Mouse (Mus musculus) Muller cell, postnatal 12 days (primary cell): ENCODE measurements around the gene Tcf7l1.
A peak's percentile ranks its signal among the peaks of the same experiment; 100 is the strongest.

ENCODE experiments used
- DNase-seq: peaks from one replicate; pipeline ENCODE4 v3.0.0-alpha.2; 2015; ENCODE audit errors: inconsistent ontology term

Gene Tcf7l1

DNA sequence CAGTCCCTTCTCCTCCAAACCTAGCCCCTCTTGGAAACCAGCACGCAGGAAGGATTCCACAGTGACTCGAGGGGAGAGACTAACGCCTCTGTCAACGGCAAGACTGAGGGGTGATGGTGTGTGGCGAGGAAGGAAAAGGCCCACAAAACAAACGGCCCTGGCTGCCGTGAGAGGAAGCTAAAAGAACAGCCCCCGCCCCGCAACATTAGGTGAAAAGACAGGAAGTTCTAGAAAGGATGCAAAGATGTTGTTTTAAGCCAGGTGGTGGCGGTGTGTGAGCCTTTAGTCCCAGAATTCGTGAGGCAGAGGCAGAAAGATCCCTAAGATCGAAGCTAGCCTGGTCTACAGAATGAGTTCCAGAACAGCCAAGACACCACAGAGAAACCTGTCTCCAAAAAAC, 43.3 kb downstream of the Tcf7l1 start:
- DNase-seq: no peak

DNA sequence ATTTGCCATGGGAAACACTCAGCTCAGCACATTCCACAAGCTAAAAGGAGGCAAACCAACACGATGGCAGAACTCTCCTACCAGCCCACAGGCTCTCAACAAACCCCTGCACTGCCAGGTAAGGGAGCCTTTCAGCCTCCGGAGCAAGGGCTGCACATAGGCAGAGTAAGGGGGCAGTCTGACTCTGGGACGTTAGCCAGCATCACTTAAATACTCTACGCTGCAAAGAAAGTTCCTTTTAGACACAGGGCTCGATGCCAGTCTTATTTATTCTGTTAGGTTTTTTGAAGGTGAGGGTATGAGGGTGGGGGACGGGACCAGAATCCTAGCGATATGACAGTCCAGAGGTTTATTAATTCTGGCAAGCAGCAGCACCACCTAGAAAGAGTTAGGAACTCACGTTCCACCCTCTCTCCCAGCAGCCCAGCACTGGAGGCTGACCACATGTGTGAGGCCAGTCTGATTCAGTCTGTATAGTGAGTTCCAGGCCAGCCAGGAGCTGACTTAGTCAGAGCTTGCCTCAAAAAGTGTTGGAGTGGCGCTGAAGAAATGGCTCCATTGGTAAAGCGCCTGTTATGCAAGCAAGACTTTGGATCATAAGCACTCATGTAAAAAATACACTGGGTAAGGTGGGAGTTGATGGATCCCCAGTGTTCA, 44.8 kb downstream of the Tcf7l1 start:
- no peak for DNase-seq

DNA sequence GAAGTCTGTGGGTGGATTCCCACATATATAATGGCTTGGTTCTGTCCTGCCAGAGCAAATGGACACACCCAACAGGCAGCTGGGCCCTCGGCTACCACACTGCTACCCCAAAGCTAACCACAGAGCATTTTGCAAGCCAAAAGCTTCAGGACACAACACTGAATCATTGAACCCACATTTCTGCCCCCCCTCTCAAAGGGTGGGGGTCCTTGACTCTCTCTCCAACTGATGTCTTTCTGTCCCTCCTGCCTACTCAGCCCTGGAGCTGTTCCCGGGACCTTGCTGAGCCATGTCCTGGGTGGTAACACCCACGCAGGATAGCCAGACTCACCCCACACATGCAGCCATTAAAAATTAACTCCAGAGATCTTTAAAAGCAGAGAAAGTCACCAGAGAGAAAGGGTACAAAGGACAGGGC, 45.4 kb downstream of the Tcf7l1 start:
- DNase-seq: peak; percentile 81

DNA sequence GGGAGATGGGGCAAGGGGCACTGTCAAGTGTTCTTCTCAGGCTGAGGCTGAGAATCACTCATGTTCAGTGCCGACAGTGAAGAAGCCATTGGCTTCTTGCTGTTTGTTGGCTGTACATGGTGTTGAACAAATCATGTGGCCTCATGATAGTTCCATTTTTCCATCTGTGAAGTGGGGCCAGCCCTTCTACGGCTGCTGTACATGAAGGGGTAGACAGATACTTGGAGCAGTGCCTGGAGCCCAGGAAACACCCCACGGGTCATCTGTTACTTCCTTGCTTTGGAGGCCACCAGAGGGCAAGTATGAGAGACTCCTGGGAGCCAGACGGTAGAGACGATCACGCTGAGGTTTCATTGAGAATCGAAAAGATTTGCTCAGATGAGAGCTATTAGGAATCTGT, 46.7 kb downstream of the Tcf7l1 start:
- no peak for DNase-seq

DNA sequence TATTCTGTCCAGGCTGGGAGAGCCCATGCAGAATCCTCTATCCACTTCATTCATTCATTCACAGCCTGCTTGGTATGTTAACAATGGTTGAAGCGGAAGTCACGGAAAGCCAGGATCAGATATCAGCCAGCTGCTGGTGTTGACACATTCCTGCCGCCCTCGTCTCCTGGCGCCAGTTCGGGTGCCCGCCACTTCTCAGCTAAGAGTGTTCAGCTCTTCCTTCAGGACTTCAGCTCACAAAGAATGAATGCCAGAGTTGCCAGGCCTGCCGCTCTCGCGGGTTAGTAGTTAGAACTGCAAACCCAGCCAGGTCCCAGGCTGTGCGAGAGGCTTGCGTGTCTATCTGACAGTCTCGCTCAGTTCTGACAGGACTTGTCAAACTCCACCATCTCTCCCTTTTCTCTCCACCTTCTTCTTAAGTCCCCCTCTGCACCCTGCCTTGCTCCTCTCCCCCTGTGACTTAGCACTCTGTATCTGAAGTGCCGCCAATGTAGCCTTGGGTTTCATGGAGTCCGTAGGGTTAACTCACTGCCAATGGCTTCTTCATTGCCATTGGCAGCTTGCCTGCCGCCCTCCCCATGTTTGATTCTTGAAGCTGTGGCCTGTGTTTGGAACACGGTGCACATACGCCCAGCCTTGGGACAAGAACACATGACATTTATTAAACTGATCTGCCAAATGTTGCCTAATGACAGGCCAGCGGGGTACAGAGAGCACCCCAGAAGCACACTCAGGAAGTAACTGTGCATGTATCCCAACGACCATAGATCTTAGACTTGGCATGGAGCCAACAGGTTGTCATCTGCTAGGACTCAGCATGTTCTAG, 48.2 kb downstream of the Tcf7l1 start:
- peak; percentile 87 for DNase-seq

DNA sequence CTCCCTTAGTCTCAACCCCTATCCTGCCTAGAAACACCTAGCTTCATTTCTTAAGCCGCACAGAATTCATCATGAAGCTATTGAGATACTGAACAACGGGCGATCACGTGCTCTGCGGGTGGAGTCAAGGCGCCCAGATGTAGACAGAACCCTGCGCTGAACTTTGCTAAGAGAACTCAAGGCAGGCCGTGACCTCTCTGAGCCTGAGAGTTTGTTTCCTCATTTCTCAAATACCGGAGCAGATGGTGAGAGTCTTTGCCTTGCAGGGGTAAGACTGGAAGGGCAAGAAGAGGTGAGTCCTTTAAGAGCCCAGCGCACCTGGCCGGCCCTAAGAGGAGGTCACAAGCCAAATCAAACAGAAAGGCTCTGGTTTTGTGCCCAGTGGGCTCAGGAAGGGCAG, 52.2 kb downstream of the Tcf7l1 start:
- DNase-seq: no peak

DNA sequence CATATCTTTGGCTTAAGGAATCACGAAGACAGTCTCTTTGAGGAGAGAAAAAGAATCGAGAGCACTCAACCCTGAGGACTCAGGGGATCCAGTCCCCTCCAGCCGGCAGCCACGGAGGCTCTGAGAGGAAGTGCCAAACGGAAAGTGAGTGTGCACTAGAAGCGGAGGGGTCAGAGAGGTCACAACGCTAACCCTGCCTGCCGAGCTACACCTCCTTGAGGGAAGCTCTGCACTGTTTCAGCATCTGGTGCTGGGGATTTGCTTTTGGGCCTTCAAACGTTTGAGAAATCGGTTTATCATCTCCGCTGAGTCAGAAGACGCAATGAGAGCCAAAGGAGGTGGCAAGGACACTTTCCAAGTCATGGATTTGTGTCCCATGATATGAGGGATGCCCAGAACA, 53.8 kb downstream of the Tcf7l1 start:
- DNase-seq: no peak

DNA sequence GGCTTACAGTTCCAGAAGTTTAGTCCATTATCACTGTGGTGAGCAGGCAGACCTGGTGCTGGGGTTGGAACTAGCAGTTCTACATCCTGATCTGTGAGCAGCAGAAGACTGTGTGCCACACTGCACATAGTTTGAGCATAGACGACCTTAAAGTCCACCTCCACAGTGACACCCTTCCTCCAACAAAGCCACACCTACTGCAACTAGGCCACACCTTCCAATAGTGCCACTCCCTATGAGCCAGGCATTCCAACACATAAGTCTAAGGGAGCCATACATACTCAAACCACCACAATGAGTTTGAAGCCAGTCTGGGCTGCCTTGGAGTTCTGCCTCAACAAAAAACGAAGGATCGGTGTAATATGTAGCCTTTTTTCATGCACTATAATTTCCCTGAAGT, 55.7 kb downstream of the Tcf7l1 start:
- DNase-seq: no peak

DNA sequence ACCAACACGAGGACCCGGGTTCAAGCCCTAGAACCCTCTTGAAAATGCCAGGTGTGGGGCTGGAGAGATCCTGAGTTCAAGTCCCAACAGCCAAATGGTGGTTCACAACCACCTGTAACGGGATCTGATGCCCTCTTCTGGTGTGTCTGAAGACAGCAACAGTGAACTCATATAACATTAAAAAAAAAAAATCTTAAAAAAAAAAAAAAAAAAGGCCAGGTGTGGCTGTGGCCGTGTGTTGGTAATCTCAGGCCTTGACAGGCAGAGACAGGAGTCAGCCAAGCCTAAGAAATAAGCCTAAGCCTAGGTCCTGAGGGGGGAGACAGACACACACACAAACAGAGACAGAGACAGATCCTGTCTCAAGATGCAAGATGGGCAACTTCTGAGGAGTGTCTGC, 56.9 kb downstream of the Tcf7l1 start:
- no peak for DNase-seq

DNA sequence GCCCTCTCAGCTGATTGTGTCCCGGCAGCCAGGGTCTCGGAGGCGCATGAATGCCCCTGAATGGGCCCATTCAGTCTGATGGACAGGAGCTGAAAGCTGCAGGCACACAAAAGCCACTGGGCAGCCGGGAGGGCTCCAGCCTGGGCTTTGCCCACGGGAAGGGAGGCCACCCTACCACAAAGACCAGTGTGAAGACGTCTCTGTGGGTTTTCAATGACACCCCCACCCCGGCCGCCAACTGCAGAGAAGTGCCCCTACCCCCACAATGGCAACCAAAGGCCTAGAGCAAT, 58.5 kb downstream of the Tcf7l1 start:
- peak; percentile 89 for DNase-seq

DNA sequence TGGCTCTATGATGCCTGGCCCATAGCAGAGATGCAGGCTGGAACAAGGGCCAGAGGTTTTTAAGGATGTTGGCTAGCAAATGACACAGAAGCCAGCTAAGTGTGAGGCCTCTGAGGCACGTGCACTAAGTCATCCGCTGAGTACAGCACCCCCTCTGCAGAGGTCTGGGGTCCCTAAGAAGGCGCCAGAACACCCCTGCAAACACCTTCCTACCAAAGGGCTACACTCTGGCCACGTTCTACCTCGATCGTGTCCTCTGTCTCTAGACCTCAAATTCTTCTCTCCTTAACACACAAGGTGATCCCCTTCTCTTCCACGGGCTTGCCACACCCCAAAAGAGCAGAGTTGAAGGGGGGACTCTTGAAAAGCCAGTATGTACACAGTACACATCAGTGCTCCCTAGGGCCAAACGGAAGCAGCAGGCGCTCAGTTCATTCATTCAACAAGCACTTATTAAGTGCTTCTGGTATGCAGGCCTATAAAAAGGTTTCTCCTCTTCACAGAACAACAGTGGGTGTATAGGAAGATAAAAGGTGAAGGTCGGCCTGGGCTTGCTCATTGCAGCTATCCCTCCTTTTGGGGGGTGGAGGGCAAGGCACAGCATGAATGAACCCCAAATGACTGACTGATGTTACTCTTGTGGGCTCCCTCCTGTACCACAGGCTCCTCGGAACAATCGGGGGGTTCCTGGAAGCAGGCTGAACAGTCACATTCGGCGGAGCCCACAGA, 59.1 kb downstream of the Tcf7l1 start:
- DNase-seq: no peak

DNA sequence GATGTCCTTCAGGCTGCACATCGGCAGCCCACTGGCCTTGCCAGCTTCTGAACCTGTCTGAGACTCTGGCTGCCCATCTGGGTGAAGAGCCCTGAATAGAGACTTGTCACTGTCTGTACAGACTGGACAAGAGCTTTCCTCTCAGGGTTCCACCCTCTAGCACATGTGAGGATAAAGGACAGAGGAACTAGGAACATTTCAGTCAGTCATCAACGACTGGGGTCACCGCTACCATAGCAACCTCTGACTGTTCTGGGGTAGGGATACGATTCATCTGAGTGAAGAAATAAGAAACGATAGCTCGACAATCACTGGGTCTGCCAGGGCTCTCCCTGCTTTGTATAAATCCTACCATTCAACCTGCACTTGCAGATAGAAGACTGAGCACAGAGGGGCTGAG, 61.2 kb downstream of the Tcf7l1 start:
- no peak for DNase-seq

DNA sequence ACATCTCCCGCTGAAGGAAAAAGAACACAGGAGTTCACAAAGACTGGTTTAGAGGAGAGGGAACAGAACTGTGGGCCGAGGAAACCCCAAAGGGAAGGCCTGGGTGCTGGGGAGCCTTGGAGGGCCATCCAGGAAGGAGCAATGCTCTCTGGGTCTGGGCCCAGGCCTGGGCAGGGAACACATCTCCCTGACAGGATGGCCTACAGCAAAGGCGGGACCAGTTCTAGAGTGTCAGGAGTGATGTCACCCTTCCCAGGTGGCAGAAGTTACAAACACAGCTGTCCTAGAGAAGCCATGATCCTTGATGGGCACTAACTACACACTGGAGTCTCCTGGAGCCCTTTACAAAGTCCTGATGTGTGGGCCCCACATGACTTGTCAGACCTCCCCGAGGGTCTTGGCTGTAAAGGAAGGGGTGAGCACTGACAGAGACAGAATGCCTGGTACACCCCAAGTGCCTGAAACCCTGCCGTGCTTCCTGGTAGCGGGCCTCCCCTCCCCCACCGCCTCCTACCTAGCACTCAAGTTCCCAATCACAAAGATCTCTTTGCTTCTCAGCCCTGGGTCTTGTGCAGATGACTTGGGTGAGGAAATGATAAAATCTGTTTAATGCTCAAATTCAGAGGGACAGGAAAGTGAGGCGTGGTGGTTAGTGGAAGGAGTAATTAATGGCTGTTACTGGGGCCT, 64.4 kb downstream of the Tcf7l1 start:
- DNase-seq: no peak

DNA sequence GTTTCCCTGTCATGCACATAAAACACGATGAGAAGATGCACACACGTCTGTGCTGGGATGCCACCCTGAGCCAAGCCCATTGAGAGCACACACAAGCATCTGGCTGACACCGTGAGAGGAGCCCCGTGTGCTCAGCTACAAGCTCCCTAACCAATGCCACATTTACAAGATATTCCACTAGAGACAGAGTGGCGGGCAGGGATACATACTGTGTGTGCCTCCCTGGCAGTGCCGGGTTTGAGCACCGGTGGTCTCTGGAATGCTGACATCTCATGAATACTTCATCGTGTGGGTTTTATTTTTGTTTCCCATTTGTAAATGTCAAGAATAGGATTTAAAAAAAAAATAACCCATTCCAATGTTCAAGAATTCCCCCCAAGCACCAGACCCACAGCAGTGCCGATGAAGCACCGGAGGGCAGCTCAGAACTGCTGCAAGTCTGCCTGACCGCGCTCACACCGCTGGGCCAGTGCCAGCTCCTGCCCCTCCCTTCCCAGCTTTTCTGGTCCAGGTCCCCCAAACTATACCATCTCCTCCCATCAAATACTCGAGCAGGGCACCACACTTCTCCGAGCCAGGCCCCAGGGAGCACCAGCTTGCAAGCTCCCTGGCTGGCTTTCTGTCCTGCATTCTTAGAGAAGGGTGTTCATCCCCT, 65.2 kb downstream of the Tcf7l1 start:
- peak; percentile 43 for DNase-seq

DNA sequence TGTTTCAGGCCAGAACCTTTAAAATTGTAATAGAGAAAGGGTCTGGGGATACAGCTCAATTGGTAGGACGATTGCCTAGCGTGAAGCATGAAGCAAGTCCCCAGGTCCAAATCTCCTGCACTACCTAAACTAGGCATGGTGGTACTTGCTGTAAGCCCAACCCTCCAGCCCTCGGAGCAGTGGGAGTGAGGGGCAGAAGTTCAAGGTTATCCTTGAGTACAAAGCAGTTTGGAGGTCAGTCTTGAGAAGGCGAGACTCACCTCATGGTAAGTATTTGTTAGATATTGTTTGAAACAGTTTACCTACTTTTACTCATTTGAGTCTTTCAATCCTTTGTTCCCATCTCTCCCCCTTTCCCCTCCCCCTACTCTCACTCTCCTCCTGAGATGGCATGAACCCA, 65.9 kb downstream of the Tcf7l1 start:
- no peak for DNase-seq

DNA sequence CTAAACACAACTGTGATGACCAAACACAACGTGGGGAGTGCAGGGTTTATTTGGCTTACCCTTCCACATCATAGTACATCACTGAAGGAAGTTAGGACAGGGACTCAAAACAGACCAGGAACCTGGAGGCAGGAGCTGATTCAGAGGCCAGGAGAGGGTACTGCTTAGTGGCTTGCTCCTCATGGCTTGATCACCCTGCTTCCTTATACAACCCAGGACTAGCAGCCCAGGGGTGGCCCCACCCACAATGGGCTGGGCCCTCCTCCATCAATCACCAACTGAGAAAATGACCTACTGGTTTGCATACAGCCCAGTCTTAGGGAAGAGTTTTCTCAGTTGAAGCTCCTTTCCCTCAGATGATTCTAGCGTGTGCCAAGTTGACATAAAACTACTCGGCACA, 68.2 kb downstream of the Tcf7l1 start:
- DNase-seq: no peak

DNA sequence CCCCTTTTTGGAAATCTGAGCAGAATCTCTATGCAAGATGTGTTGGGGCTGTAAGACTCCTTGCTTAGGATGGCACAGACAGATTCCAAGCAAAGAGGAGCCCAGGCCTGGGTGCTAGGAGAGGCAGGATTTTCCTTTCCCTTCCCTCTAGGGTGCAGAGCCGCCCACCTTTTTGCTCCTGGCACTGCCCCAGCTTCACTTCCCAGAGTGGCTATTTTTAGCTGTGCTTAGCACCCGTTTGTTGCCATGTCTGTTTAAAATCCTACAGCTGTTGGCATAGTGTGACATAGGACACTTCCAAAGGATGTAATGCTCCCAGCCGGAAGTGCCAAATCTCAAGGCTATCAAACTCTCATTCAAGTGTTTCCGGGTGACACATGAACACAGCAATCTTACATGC, 74.3 kb downstream of the Tcf7l1 start:
- peak; percentile 35 for DNase-seq

DNA sequence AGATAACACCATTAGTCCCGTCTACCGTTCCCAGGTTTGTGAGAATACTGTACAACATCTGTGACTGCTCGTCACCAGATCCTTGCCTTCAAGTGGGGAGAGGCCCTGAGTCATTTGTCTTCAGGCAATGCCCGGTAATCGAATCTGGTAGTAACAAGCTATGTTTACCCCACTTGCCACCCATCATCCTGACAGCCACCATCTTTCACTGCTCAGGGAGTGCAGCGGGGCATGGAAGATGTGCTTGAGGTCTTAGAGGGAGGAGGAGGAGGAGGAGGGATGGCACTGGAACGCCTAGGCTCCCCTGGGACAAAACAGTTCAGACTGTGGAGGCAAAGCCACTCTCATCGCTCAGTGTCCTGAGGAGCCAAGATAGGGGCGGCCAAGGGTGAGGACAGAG, 74.8 kb downstream of the Tcf7l1 start:
- no peak for DNase-seq

DNA sequence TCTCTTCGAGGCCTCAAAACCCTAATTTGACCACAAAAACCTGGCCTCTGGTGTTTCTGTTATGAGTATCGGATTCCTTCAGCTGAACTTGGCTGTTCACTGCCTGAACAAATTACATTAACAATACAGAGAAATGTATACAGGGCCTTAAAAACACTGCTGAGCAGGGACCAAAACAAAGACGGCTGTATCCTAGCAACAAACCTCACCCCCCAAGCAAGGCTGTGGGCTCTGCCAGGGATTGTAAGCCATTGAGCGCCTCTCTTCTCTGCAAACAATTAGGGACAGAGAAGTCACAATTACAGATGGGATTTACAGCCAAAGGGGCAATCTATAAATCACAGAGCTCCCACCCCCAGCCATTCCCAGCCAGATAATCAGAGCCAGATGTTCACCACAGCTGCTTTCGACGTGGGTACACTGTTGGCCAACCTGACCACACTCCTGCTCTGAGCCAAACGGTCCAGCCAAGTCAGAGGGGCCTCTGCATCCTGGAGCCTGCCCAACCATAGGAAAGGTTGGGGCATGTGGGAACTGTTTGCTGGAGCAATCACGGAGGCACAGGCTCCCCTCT, 77.5 kb downstream of the Tcf7l1 start:
- peak; percentile 97 for DNase-seq

DNA sequence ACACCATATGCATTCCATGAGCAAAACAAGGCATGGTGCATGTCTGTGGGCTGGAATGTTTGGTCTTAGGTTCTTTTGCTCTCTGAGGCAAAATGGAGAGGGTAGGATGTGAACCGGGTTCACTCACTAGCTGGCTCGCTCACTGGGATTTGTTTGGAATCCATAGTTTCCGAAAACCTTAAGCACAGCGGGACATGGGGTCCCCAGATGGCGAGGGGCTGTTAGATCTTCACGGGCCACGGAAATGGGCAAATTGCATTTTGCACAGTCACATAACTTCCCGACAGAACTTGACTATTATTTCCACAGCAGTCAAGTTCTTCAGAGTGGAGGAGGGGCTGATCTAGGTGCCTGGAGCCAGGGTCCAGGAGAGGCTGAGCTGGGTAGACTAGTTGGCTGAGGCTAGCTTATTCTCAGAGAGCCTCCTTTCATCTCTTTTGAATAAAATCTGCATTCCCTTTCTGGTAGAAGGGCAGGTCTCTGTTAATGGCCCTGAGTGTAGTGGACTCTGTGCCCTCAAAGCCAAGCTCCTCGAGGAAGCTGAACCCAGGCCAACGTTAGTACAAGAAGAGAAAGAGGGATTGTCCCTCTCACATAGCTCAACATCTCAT, 78.1 kb downstream of the Tcf7l1 start:
- no peak for DNase-seq

DNA sequence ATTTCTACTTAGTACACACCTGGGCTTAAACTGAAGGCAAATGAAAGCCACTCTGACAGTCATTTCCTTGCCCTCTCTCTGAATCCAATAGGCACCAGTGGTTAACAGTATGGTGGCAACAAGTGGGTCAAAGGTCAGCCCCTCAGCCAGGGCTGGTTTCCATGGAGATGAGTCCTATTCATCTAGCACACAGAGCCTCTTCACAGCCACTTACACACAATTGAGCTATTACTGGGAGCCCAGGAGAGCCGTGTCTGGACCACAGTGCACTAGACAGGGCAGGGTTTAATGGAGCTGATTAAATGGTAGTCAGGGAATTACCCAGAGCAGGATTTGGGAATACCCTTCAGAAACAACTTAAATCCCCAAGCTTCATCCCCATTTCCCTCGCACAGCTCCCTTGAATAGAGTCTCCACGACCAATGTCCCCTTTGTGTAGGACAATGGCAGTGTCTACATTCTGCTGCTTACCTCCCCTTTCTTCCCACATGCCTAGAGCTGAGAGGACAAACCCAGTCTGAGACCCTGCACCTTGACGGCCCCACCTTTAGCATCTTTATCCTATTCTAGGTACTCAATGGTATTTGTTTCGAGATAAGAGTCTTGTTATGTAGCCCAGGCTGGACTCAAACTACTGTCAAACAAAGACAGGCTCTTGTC, 89.5 kb downstream of the Tcf7l1 start:
- DNase-seq: peak; percentile 49
